Mouse (Mus musculus) adrenal gland, adult 2 months (tissue): ENCODE results near the gene Zfp467. TPM values are rescaled to one million over a fixed set of nuclear protein-coding genes. Genes with fewer than 3 reads are reported as not detected.

ENCODE experiments used
- DNase-seq: peaks from one replicate; pipeline ENCODE4 v3.0.0; 2021
- microRNA-seq, 2 experiments: library from miRNA; unstranded; fragments of <30 nt; microRNA quantifications; one replicate each; pipeline ENCODE4 v1.2.0; 2021
- polyA plus RNA-seq: library from polyadenylated mRNA; depleted of rRNA; stranded (reverse); fragments of >200 nt; gene quantifications from 2 replicates; pipeline ENCODE4 v1.2.3, GENCODE M21; 2012; rRNA removed
- total RNA-seq, 2 experiments: library from RNA; stranded (reverse); gene quantifications; 2 replicates each; pipeline ENCODE4 v1.2.3; 2021

Zfp467 gene
- total and polyA plus RNA-seq, 3 experiments = 47.3 to 119 (median 53.6) TPM

- no peak for DNase-seq
Observed at GRCm38 (mm10) chr6:48411193-48412092, 34.2 kb downstream of the Zfp467 start.

GRCm38 (mm10) chr6:48410551-48410950, 35.1 kb downstream of the Zfp467 start:
- DNase-seq = no peak

- DNase-seq = no peak
Observed at GRCm38 (mm10) chr6:48409726-48410343, 35.8 kb downstream of the Zfp467 start.

- no peak for DNase-seq
Observed at GRCm38 (mm10) chr6:48404071-48404470, 41.6 kb downstream of the Zfp467 start.

GRCm38 (mm10) chr6:48399906-48400305, 45.7 kb downstream of the Zfp467 start:
- DNase-seq = no peak

- DNase-seq = peak; percentile 70
Observed at GRCm38 (mm10) chr6:48397336-48397735, 48.3 kb downstream of the Zfp467 start.

- no peak for DNase-seq
Observed at GRCm38 (mm10) chr6:48396686-48397085, 48.9 kb downstream of the Zfp467 start.

GRCm38 (mm10) chr6:48396008-48396595, 49.5 kb downstream of the Zfp467 start:
- DNase-seq = no peak

GRCm38 (mm10) chr6:48395105-48396007, 50.3 kb downstream of the Zfp467 start, which contains the start of gene Krba1:
Krba1 (plus strand) TSS chr6:48395586.
- DNase-seq = peak; percentile 89

GRCm38 (mm10) chr6:48393811-48394210, 51.8 kb downstream of the Zfp467 start:
- peak; percentile 65 for DNase-seq

GRCm38 (mm10) chr6:48388221-48388620, 57.4 kb downstream of the Zfp467 start:
- no peak for DNase-seq

Small RNAs within 50 kb of the gene (microRNA-seq; reads per million reads assigned to microRNA genes)
- 0 reads per million in 2 experiments for gene Gm24325

Other genes with a start within 250 kb of the Zfp467 start
- gene Krba1, start 50.2 kb downstream of the Zfp467 start, total RNA-seq = 10 to 100 TPM; 30.9 to 31.3 TPM
- 42.5 and 55.2 TPM in 2 replicates for gene Krba1, start 50.2 kb downstream of the Zfp467 start, polyA plus RNA-seq
- gene Sspo, start 2.4 kb upstream of the Zfp467 start, total RNA-seq = 1 to 10 TPM; 2.7 to 3.5 TPM
- gene Sspo, start 2.4 kb upstream of the Zfp467 start, polyA plus RNA-seq = 8.4 and 12.3 TPM in 2 replicates
- gene Atp6v0e2, start 91.8 kb upstream of the Zfp467 start, total RNA-seq = 10 to 100 TPM; 70.7 to 78.4 TPM
- gene Atp6v0e2, start 91.8 kb upstream of the Zfp467 start, polyA plus RNA-seq = 182 and 183 TPM in 2 replicates
- 10 to 100 TPM; 30.8 to 45.1 TPM for gene Lrrc61, start 109.0 kb upstream of the Zfp467 start, total RNA-seq
- 32.4 and 33.3 TPM in 2 replicates for gene Lrrc61, start 109.0 kb upstream of the Zfp467 start, polyA plus RNA-seq
- gene Rarres2, start 127.0 kb upstream of the Zfp467 start, total RNA-seq = 100 to 1,000 TPM in 1 of 2 experiments, 10 to 100 TPM in 1; 73.4 to 101 TPM
- gene Rarres2, start 127.0 kb upstream of the Zfp467 start, polyA plus RNA-seq = 29.3 and 41.8 TPM in 2 replicates
- not detected for gene Gm45021, start 143.8 kb upstream of the Zfp467 start, total RNA-seq
- gene Gm45021, start 143.8 kb upstream of the Zfp467 start, polyA plus RNA-seq = not detected in 2 replicates
- gene Repin1, start 148.1 kb upstream of the Zfp467 start, total RNA-seq = 10 to 100 TPM; 55.6 to 67.5 TPM
- 127 and 152 TPM in 2 replicates for gene Repin1, start 148.1 kb upstream of the Zfp467 start, polyA plus RNA-seq
- not detected for gene Gm44965, start 148.1 kb upstream of the Zfp467 start, total RNA-seq
- gene Gm44965, start 148.1 kb upstream of the Zfp467 start, polyA plus RNA-seq = not detected in 2 replicates
- gene Zfp775, start 156.2 kb upstream of the Zfp467 start, total RNA-seq = 1 to 10 TPM; 7.4 to 8.7 TPM
- gene Zfp775, start 156.2 kb upstream of the Zfp467 start, polyA plus RNA-seq = 14.8 and 16.8 TPM in 2 replicates
- 1 to 10 TPM; 1.9 to 2.0 TPM for gene AI854703, start 180.9 kb upstream of the Zfp467 start, total RNA-seq
- 6.0 and 7.6 TPM in 2 replicates for gene AI854703, start 180.9 kb upstream of the Zfp467 start, polyA plus RNA-seq
- 10 to 100 TPM in 1 of 2 experiments, 1 to 10 TPM in 1; 7.8 to 12.6 TPM for gene Gimap8, start 201.4 kb upstream of the Zfp467 start, total RNA-seq
- gene Gimap8, start 201.4 kb upstream of the Zfp467 start, polyA plus RNA-seq = 1.2 and 1.5 TPM in 2 replicates
- gene Gimap9, start 230.3 kb upstream of the Zfp467 start, total RNA-seq = 1 to 10 TPM; 3.6 to 5.9 TPM
- gene Gimap9, start 230.3 kb upstream of the Zfp467 start, polyA plus RNA-seq = 0.34 and 0.49 TPM in 2 replicates
- 10 to 100 TPM; 40.3 to 50.9 TPM for gene Gimap4, start 238.7 kb upstream of the Zfp467 start, total RNA-seq
- gene Gimap4, start 238.7 kb upstream of the Zfp467 start, polyA plus RNA-seq = 7.8 and 8.2 TPM in 2 replicates